Mouse (Mus musculus) left cerebral cortex, postnatal 36 days (tissue): ENCODE results near the gene Taf5. TPM values are rescaled to one million over a fixed set of nuclear protein-coding genes. Genes with fewer than 3 reads are reported as not detected.

Experiments used
- DNase-seq, 2 experiments: peaks; one replicate each; pipeline ENCODE4 v3.0.0; 2021 to 2022; ENCODE audit warnings: low spot score in 2 of 2, mixed read lengths in 1 of 2
- intact Hi-C: fragments of 180-260 bp; cut with DNase I; formaldehyde crosslinking; loops from one replicate; pipeline ENCODE4 v1.15.1; 2025
- total RNA-seq, 2 experiments: library from RNA; stranded (reverse); gene quantifications; 2 replicates each; pipeline ENCODE4 v1.2.3; 2021

Gene Taf5
- total RNA-seq = 1 to 10 TPM; 5.9 to 6.0 TPM

DNA sequence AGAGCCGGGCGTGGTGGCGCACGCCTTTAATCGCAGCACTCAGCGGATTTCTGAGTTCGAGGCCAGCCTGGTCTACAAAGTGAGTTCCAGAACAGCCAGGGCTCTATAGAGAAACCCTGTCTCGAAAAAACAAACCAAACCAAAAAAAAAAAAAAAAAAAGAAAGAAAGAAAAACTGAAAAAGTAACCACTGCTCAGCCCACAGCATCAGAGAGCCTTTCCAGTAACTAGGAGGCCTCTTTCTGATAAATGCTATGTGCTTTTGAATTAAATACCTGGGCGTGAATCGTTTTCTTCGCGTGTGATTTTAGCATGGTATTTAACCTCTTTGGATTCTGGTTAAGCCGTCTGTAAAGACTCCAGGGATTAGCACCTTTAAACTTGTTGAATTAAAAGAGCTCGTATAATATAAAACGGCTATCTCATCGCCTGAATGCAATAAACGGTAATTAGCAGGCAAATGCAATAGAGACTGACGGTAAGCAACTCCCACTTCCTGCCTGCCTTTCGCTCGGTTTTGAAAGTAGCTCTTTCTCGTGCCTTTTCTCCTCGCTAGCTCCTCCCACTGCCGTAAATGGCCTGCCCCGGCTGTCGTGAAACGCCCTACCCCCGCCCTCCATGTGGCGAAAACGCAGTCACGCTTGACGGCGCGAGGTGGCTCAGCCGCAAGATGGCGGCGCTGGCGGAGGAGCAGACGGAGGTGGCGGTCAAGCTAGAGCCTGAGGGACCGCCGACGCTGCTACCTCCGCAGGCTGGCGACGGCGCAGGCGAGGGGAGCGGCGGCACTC is at the start of gene Taf5:
Gene Taf5 (plus strand): TSS at position 651 of the 787 bp plus-strand sequence.
- intact Hi-C loops = loop anchor here (5.0 kb wide), 1 partner anchor 100 kb away; no protein-coding TSS in a partner anchor
- peak; percentile 96 for DNase-seq

- intact Hi-C loops = no loop called here
- DNase-seq = no peak
Observed at GRCm38 (mm10) chr19:47017831-47018230, 49.7 kb upstream of the Taf5 start.

DNA sequence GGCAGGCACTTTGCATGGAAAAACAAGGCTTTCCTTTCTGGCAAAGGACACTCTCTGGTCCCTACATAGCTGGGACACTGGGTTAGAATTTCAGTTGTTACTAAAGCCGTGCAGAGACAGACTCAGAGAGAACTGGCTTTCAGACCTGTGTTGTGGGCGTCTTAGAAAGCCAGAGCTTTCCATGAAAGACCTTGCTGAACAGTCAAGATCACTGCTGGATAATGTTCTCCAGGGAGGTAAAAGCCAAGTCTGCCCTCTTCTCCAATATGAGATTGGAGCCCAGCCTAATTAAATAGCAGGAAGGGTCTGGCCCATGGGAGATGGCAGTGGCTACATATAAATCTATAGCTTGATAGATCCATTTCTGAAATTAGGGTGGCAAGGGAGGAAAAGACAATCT is 49.2 kb upstream of the Taf5 start:
- DNase-seq = no peak
- intact Hi-C loops = no loop called here

DNA sequence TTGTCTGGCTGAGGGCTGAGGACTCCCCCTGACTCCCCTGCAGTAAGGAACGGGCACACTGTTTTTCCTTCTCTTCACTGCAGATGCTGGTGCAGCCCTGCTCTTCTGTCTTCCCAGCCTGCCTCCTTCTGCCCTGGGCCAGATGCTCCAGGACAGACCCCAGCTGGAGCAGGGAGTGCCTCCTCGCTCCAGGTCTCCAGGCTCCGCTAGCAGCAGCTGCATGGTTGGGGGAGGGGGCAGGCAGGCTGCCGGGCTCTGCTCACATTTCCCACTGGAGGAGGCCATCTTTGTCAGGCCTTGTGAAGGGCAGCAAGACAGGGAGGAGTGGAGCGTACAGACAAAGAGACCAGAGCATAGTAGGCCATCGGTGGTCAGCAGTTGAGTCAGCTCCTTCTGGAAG is 48.2 kb upstream of the Taf5 start:
- no peak for DNase-seq
- intact Hi-C loops = no loop called here

- intact Hi-C loops = no loop called here
- no peak for DNase-seq
Observed at GRCm38 (mm10) chr19:47022709-47023108, 44.8 kb upstream of the Taf5 start.

DNA sequence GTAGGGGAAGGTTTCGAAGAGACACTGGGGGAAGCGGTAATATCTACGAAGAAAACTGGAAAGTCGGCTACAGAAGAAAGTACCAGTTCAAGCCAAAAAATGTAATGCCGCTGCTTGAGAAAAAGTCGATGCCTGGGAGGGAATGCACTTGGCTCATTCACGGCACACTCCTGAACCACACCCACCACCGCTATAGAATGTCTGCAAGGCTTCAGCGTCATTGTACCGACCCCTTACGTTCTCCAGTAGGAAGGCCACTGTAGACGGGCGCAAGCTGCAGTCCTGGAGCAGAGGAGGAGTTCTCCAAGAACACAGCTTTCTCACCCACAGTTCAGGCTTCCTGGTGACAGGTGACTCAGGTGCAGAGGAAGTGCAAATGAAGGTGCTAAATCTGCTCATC is 44.0 kb upstream of the Taf5 start:
- DNase-seq = no peak
- intact Hi-C loops = no loop called here

- peak; percentile 52 to 78 for DNase-seq
- intact Hi-C loops = no loop called here
Observed at GRCm38 (mm10) chr19:47024954-47025353, 42.6 kb upstream of the Taf5 start.

- intact Hi-C loops = no loop called here
- no peak for DNase-seq
Observed at GRCm38 (mm10) chr19:47026513-47026912, 41.0 kb upstream of the Taf5 start.

DNA sequence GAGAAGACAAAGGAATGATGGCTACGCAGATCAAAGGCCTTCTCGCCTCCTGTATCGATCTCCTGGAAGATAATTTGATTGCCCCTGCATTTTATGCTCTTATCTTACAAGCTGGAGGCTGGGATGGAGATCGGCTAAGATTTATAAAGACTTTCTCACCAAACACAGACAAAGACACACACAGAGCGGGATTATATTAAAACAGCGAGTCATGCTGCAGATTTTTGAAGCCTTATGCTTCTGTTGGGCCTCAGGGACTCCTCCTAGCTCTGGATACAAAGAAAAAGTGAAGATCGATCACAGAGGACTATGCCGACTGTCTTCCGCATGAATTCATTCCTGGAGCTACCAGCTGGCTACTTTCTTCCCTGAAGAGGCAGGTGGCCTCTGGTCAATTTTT is 37.8 kb upstream of the Taf5 start:
- no peak for DNase-seq
- intact Hi-C loops = no loop called here

- DNase-seq = no peak
- intact Hi-C loops = no loop called here
Observed at GRCm38 (mm10) chr19:47031770-47032169, 35.8 kb upstream of the Taf5 start.

DNA sequence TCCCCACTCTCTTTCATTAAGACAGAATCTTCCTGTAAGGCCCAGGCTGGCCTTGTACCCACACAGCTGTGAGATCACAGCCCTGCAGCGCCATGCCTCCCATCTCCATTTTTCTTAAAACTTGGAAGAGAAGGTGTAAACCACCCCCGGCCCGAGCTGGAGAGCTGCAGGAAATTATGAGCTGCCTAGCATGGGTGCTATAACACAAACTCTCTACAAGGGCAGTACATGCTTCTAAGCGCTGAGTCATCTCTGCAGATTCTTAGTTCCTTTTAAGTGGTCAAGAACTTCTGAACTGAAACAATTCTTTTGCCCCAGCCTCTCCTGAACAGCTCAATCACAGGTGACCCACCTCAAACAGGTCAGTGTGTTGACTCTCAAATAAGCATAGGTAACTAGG is 32.6 kb upstream of the Taf5 start:
- DNase-seq = peak; percentile 53 to 61
- intact Hi-C loops = no loop called here

- intact Hi-C loops = no loop called here
- no peak for DNase-seq
Observed at GRCm38 (mm10) chr19:47036596-47036995, 30.9 kb upstream of the Taf5 start.

DNA sequence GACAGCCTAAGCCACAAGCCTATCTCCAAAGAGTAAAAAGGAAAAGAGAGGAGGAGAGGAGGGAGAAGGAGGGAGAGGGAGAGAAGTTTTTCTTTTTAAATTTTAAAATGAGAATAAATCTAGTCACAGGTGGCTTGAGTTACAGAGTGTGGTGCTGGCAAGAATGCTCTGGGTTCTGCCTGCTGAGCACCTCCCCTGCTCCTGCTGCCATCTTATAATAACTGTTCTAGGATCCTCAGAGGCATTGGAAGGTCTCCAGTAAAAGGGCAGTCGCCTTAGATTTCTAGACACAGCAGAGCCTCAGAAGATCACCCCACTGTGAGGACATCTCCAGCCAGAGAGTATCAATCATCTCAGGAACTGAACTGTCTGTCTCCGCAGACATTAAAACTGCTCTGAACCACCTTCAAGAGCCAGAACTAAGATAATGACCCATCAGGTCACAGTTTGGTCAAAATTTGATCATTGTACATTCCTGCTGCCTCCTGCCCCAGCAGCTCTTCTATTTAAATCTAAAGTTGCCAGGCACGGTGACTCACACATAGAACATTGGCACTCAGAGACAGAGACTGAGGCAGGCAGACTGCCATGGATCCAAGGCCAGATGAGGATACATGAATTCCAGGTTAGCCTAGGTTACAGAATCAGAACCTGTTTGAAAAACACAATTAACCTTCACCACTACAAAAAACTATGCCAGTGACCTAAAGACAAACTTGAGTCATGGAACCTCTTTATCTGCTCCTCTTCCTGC is 26.6 kb upstream of the Taf5 start:
- intact Hi-C loops = no loop called here
- DNase-seq = no peak

- DNase-seq = no peak
- intact Hi-C loops = no loop called here
Observed at GRCm38 (mm10) chr19:47043608-47044007, 23.9 kb upstream of the Taf5 start.

DNA sequence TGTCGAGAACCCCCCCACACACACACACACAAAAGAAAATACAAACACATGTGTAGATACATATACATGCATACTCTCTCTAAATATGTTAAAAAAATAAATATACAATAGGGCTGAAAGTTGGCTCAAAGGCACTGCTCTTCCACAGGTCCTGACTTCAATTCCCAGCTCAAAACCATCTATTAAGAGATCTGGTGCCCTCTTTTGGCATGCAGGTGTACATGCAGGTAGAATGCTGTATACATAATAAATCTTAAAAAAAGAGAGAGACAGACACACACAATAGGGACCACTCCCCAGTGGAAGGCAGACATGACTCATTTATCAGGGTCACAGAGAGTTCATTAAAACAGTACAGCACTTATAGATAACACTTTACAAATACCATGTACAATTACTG is 21.2 kb upstream of the Taf5 start:
- intact Hi-C loops = loop anchor here (5.0 kb wide), 1 partner anchor 169 kb away; no protein-coding TSS in a partner anchor
- no peak for DNase-seq

DNA sequence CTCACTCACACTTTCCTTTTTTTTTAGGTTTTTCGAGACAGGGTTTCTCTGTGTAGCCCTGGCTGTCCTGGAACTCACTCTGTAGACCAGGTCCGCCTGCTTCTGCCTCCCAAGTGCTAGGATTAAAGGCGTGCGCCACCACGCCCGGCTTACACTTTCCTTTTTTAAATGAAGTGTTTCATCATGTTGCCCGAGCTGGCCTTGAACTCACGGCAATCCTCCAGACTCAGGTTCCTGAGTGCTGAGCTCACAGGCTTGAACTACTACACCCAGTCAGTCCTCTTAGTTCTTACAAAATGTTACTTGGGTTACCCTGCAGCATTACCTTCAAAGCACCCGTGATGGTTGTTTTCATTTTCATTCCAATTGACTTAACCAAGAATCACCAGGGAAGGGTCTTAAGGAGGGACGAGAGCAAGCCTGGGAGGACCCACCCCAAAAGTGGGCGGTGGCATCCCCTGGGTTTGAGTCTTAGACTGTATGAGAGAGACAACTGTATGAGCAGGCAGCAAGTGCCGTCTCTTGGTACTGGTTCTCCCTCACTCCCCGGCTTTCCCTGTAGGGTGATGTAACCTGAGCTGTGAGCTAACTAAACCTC is 20.2 kb upstream of the Taf5 start:
- no peak for DNase-seq
- intact Hi-C loops = loop anchor here (5.0 kb wide), 1 partner anchor 170 kb away; no protein-coding TSS in a partner anchor

DNA sequence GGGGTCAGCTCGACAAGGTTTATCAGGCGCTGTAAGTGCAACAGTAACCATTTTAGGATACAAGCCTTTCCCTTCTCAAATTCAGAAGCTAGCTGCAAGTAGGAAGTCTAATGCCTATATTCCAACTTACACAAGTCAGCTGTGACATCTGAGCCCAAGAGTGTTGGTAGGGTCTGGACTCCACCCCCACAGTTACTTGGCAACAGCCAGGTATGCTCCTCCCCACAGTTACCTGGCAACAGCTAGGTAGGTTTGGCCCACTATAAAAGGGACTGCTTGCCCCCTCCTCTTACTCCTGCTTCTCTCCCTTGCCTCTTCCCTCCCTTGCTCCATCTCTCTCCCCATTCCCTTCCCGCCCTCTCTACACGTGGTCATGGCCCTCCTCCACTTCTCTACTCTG is 18.5 kb upstream of the Taf5 start:
- intact Hi-C loops = loop anchor here (5.0 kb wide), 1 partner anchor 172 kb away; no protein-coding TSS in a partner anchor
- no peak for DNase-seq

GRCm38 (mm10) chr19:47049840-47050239 is 17.7 kb upstream of the Taf5 start:
- DNase-seq = no peak
- intact Hi-C loops = loop anchor here (5.0 kb wide), 1 partner anchor 173 kb away; no protein-coding TSS in a partner anchor

GRCm38 (mm10) chr19:47050271-47051032 is 17.1 kb upstream of the Taf5 start, which contains the start of gene Pcgf6:
Gene Pcgf6, minus strand, starts transcription at chr19:47050906.
- DNase-seq = peak; percentile 87 to 88
- intact Hi-C loops = no loop called here

DNA sequence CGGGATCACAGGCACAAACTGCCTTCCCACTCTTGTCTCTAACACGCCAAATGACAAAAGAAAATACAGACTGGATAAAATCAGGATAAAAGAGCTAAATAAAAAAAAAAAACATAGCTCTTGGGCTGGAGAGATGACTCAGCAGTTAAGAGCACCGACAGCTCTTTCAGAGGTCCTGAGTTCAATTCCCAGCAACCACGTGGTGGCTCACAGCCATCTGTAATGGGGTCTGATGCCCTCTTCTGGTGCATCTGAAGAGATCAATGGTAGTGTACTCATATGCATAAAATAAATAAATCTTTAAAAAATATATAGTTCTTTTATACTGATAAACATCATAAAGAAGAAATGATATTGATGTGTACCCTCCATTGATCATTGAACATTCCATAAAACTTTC is 14.6 kb upstream of the Taf5 start:
- intact Hi-C loops = no loop called here
- DNase-seq = no peak
